Mouse (Mus musculus): ENCODE measurements around the gene Fbxw9. TPM values are rescaled to one million over a fixed set of nuclear protein-coding genes. Genes with fewer than 3 reads are reported as not detected.

Gene Fbxw9
- 1 to 10 TPM; 4.2 to 6.3 TPM for total RNA-seq (2023)

GRCm38 (mm10) chr8:85059879-85060616 lies at the start of gene Fbxw9:
TSS of gene Fbxw9 (plus strand) at chr8:85060055.

GRCm38 (mm10) chr8:85014431-85014830 lies 45.4 kb upstream of the Fbxw9 start, which contains the start of gene Best2:
TSS of gene Best2 (minus strand) at chr8:85014531.

GRCm38 (mm10) chr8:85025098-85025932 lies 34.5 kb upstream of the Fbxw9 start, which contains the start of gene Asna1:
TSS of gene Asna1 (minus strand) at chr8:85025281.

GRCm38 (mm10) chr8:85026670-85027515 lies 33.0 kb upstream of the Fbxw9 start, which contains the start of gene Trir:
TSS of gene Trir (plus strand) at chr8:85026823.

GRCm38 (mm10) chr8:85036718-85037365 lies 23.0 kb upstream of the Fbxw9 start, which contains the start of gene Tnpo2:
TSS of gene Tnpo2 (plus strand) at chr8:85036915.

GRCm38 (mm10) chr8:85067982-85068381 lies 8.1 kb downstream of the Fbxw9 start, which contains the start of gene Gm5741:
TSS of gene Gm5741 (minus strand) at chr8:85067982.

GRCm38 (mm10) chr8:85071514-85072281 lies 11.8 kb downstream of the Fbxw9 start, which contains the start of gene Dhps:
TSS of gene Dhps (plus strand) at chr8:85071757.

GRCm38 (mm10) chr8:85080532-85081215 lies 20.8 kb downstream of the Fbxw9 start, which contains the start of gene Wdr83os:
TSS of gene Wdr83os (plus strand) at chr8:85080740.

GRCm38 (mm10) chr8:85081216-85081555 lies 21.3 kb downstream of the Fbxw9 start, which contains the start of gene Wdr83:
TSS of gene Wdr83 (minus strand) at chr8:85081306.

GRCm38 (mm10) chr8:85083108-85083813 lies 23.4 kb downstream of the Fbxw9 start, which contains the start of gene Man2b1:
TSS of gene Man2b1 (plus strand) at chr8:85083270.

Other genes with a start within 250 kb of the Fbxw9 start
- gene Dand5, start 237.2 kb upstream of the Fbxw9 start, total RNA-seq (2023) = 1 to 10 TPM; 2.0 to 3.1 TPM
- 10 to 100 TPM in 1 of 2 experiments, 1 to 10 TPM in 1; 8.9 to 10.1 TPM for gene Gadd45gip1, start 228.5 kb upstream of the Fbxw9 start, total RNA-seq (2023)
- gene Rad23a, start 219.4 kb upstream of the Fbxw9 start, total RNA-seq (2023) = 10 to 100 TPM; 52.4 to 52.7 TPM
- 100 to 1,000 TPM; 632 to 634 TPM for gene Calr, start 213.1 kb upstream of the Fbxw9 start, total RNA-seq (2023)
- 10 to 100 TPM; 43.6 to 47.8 TPM for gene Farsa, start 203.1 kb upstream of the Fbxw9 start, total RNA-seq (2023)
- 1 to 10 TPM; 4.1 to 5.1 TPM for gene Syce2, start 187.9 kb upstream of the Fbxw9 start, total RNA-seq (2023)
- 1 to 10 TPM; 7.1 to 9.3 TPM for gene Gcdh, start 166.1 kb upstream of the Fbxw9 start, total RNA-seq (2023)
- not detected for gene Klf1, start 158.1 kb upstream of the Fbxw9 start, total RNA-seq (2023)
- gene Dnase2a, start 151.5 kb upstream of the Fbxw9 start, total RNA-seq (2023) = 10 to 100 TPM; 61.0 to 66.0 TPM
- under 1 TPM; 0.29 to 0.33 TPM for gene Mast1, start 122.7 kb upstream of the Fbxw9 start, total RNA-seq (2023)
- not detected for gene Rtbdn, start 113.1 kb upstream of the Fbxw9 start, total RNA-seq (2023)
- gene Gm49661, start 90.6 kb upstream of the Fbxw9 start, total RNA-seq (2023) = not detected
- gene Prdx2, start 90.5 kb upstream of the Fbxw9 start, total RNA-seq (2023) = 100 to 1,000 TPM; 104 to 107 TPM
- gene Rnaseh2a, start 90.3 kb upstream of the Fbxw9 start, total RNA-seq (2023) = 10 to 100 TPM; 28.9 to 32.3 TPM
- gene Junb, start 81.3 kb upstream of the Fbxw9 start, total RNA-seq (2023) = 1,000 to 10,000 TPM; 1,590 to 1,695 TPM
- gene Hook2, start 69.5 kb upstream of the Fbxw9 start, total RNA-seq (2023) = 1 to 10 TPM; 2.8 to 3.2 TPM
- gene Best2, start 45.5 kb upstream of the Fbxw9 start, total RNA-seq (2023) = not detected
- gene Asna1, start 34.8 kb upstream of the Fbxw9 start, total RNA-seq (2023) = 10 to 100 TPM; 65.2 to 76.3 TPM
- 100 to 1,000 TPM; 154 to 166 TPM for gene Trir, start 33.2 kb upstream of the Fbxw9 start, total RNA-seq (2023)
- gene Tnpo2, start 23.1 kb upstream of the Fbxw9 start, total RNA-seq (2023) = 10 to 100 TPM; 37.3 to 54.7 TPM
- not detected for gene Gm5741, start 7.9 kb downstream of the Fbxw9 start, total RNA-seq (2023)
- 10 to 100 TPM; 55.7 to 74.6 TPM for gene Dhps, start 11.7 kb downstream of the Fbxw9 start, total RNA-seq (2023)
- 10 to 100 TPM; 53.5 to 54.8 TPM for gene Wdr83os, start 20.7 kb downstream of the Fbxw9 start, total RNA-seq (2023)
- 10 to 100 TPM in 1 of 2 experiments, 1 to 10 TPM in 1; 8.9 to 14.2 TPM for gene Wdr83, start 21.3 kb downstream of the Fbxw9 start, total RNA-seq (2023)
- 100 to 1,000 TPM; 386 to 392 TPM for gene Man2b1, start 23.2 kb downstream of the Fbxw9 start, total RNA-seq (2023)
- gene Zfp791, start 63.0 kb downstream of the Fbxw9 start, total RNA-seq (2023) = 1 to 10 TPM in 1 of 2 experiments, under 1 TPM in 1; 0.39 to 1.0 TPM
- gene Cks1brt, start 91.9 kb downstream of the Fbxw9 start, total RNA-seq (2023) = not detected
- gene Olfr371, start 165.9 kb downstream of the Fbxw9 start, total RNA-seq (2023) = not detected
- 10 to 100 TPM; 15.1 to 16.6 TPM for gene Orc6, start 239.6 kb downstream of the Fbxw9 start, total RNA-seq (2023)
- gene Vps35, start 239.7 kb downstream of the Fbxw9 start, total RNA-seq (2023) = 10 to 100 TPM; 91.7 to 93.7 TPM